Mouse (Mus musculus) urinary bladder, adult 18-20 months (tissue): ENCODE measurements around the gene Teddm3.
A peak's percentile ranks its signal among the peaks of the same experiment; 100 is the strongest.
"Not testable (repeated sequence)": the region's sequence is repeated elsewhere in the genome, so short reads cannot be mapped to it uniquely, and the experiment has no call there.

ENCODE experiments used
- DNase-seq, 2 experiments: peaks; one replicate each; pipeline ENCODE4 v3.0.0; 2022; ENCODE audit warnings: low spot score in 2 of 2, mixed read lengths in 2 of 2

Gene Teddm3

DNA sequence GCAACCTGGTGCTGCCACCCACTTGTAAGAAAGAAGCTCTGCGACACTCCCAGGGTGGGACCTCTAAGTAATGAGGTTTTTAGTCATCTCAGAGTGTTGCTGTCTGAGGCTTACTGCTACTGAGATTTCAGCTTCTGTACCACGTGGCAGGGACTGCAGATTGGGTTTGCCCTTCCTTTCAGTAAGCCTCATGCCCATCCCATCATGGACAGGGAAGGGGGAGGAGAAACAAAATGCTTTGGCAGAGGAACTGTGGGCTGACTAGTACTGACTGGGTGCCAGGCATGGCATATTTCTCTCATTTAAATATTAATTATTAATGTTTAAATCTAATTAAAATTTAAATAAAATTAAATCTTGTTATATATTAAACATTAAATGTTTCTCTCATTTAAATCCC, at the start of gene Teddm3:
Teddm3 (minus strand) TSS at position 101 of the 400 bp plus-strand sequence.
- DNase-seq, result not testable (repeated sequence)

DNA sequence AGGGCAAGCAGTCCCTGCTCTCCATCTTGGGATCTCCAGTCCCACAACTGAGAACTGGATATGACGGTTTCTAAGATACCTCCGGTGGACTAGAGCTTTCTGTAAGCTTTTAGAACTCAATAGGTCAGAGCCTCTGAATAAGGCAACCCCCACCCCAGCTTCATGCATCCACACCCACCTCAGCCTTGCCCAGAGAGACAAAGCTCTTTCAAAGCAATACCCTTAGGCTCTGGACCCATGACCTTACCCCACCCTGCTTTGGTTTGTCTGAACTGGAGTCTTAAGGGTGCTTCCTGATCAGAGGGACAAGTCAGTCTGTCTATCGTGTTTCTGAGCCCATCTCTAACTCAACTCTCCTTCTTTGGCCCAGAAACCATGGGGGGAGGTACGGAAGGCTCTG, 48.9 kb upstream of the Teddm3 start:
- DNase-seq, result no peak

DNA sequence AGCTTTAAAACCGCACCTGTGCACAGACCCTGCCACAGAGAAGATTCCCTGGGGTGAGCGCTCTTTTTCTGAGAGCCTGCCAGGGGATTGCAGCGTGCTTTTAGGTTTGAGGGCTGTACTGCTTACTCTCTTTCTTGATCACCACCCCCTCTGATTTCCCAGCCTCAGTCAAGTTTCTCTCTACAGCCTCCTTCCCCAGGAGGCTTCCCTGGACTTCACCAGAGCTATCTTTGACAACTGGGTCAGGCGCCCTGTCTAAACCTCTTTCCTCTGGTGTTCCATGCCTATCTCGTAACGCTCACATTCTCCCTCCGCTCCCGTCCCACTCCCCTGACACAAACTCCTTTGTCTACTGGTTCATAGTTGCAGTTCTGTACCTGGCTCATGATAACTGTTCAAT, 45.6 kb upstream of the Teddm3 start:
- no peak for DNase-seq

DNA sequence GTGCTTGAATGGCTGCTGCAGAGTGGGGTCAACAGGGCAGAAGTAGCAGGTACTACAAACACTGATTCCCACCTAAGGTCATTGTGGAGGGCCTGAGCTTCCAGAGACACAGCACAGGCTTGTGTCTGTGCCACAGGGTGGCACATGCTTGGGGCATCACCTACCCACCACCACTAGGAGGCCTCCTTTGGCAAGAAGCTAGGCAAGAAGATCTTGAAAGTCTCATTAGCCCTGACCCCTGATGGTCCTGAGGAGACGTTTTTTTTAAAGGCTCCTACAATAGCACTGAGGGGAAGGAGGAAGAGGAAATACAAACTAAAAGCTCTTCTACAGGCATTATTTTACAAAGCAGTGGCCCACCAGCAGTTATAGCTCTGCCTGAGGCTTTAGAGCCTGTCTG, 44.7 kb upstream of the Teddm3 start:
- DNase-seq, result no peak

DNA sequence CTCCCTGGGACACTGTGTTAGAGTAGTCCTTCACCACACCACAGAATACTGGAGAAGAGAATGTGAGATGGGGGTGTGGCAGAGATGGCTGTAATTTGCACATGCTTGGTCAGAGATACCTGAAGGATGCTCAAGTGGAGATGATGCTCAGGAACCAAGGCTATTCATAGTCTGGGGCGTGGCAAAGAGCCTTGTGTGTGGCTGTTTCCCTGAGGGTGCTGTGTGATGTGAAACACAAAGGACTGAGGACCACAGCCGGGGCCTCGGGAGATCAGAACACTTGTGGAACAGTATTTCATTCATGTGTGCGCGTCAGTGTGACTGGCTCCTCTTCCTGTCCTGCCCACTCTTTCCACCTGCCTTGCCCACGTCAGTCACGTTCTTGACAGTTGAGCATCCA, 44.2 kb upstream of the Teddm3 start:
- no peak for DNase-seq

DNA sequence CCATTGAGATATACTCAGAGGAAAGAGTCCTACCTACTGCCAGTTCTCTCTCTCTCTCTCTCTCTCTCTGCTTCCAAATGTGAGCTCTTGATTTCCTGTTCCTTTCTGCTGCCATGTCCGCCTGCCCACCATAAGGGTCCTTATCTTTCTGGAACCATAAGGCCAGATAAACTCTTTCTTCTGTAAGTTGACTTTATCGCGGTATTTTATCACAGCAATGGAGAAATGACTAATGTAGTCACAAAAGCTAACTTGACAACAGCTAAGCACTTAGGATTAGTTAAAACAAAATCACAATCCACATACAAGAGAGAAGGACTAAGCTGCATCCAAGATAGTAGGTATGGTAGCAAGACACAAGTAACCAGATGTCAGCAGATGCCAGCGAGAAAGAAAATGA, 43.7 kb upstream of the Teddm3 start:
- no peak for DNase-seq

DNA sequence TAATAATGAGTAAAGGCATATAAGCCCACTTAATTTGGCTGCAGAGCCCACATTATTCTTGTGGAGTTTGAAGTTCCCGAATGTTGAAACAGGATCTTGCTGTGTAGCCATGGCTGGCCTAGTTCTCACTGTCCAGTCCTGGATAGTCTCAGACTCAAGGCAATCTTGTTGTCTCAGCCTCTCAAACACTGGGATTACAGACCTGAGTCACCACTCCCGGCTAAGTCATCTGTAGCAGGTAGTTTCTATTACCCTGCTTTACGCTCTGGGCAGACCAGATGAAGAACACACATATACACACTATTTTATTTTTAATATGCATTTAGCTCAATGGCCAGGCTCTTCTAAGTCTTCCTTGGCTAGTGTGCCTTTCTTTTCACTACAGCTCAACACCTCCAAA, 42.8 kb upstream of the Teddm3 start:
- DNase-seq, result no peak

DNA sequence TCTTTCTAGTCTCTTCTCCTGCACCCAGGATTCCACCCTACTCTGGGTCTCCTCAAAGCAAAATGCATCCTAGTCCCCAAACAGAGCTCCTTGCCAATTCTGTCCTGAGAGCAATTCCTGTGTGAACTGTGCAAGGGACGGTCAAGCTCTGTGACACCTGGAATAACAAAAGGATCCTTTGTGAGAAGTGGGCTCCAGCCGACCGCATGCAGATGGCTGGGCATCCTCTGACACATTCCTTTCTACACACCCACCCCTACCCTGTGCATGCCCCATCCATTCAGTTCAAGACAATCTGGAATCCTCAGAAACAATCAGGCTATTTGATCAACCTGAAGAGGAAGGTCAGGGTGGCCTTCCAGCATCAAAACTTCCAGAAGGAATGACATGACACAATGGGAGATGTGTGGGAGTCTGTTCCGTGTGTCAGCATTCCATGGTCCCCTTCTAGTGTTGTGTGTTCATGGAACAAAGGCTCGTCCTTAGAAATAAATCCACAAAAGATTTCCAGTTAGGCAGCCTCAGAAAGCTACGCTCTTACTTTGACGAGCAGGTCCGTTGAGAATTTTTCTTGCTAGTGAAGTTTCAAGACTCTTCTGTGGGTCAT, 41.6 kb upstream of the Teddm3 start:
- no peak for DNase-seq

DNA sequence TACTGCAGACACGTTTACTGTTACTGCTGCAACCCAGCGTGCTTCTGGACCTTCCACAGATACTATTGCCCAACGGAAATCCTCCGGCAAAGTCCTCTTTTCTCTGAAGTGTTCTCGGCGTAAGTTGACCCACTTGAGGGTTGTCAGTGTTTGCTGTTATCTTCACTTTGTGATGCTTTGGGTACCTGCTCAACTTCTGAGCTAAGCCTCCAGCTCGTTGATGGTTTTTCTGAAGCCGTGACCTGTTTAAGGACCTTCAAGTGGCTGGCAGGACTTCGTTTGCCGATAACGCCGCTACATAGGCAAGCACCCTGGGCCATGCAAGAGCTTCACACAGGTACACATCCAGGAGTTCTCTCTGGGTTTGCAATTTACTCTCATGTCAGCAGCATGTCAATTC, 40.4 kb upstream of the Teddm3 start:
- DNase-seq, result no peak

DNA sequence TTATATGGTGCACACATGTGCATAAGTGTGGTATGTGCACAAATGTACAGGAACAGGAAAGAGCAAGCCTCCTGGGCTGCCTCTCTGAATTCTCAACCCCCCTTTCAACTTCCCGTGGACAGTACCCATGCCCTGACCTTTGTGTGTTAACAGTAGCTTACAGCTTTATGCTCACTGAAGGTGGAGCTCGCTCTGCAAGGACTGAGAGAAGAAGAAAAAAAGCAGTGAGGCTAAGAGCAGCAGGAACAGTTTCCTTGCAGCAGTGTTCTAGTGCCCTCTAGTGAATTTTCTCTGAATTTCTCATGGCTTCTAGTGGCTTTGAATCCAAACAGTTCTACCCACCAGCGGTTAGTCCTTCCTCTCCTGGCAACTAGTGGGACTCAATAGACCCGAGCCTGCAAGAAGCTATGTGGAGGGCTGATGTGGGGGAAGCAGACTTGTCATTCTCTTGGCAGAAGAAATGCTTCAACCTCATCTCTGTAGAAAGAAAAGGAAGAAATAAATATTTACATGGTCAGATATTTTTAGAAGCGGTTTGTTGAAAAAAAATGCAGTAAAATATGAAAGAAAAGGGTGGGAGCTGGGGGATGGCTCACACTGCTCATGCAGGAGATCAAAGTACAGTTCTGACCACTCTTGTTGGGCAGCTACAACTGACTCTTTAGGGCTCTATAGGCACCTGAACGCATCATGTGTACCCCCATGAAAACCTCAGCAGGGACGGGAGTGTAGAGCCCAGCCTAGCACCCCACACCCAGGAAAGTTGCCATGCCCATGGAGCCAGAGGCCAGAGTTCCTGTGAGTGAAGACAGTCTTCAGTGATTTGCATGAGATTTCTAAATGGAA, 38.9 kb upstream of the Teddm3 start:
- DNase-seq, result no peak

DNA sequence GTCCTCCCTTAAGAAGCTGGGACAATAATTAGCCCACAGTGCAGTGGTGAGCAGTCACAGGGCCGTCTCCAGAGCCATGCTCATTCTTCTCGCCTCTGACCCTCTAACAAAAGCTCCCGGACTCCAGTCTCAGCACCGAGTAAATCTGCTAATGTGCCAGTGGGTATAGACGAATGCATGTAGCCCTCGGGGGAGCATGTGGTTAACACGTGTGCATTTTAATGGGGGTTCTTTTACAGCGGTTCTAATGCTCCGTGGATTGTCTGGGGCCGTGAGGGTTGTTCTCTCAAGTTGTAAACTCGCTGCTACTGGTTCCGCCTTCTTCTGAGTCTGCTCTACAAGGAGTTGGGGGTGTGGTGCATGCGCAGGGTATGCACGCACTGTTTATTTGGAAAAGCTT, 37.8 kb upstream of the Teddm3 start:
- DNase-seq, result no peak

DNA sequence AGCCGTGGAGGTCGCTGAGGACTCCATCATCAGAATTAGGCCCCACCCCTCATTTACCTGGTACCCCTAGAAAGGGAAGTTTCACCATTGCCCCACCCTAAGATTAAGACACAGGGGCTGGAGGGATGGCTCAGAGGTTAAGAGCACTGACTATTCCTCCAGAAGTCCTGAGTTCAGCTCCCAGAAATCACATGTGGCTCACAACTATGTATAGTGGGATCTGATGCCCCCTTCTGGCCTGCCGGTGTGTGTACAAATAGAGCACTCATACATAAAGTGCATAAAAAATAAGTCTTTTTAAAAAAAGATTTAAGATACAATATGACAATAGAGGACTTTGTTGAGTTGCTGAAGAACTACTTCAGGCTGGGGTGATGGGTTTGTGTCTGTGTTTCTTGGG, 34.5 kb upstream of the Teddm3 start:
- DNase-seq, result no peak

DNA sequence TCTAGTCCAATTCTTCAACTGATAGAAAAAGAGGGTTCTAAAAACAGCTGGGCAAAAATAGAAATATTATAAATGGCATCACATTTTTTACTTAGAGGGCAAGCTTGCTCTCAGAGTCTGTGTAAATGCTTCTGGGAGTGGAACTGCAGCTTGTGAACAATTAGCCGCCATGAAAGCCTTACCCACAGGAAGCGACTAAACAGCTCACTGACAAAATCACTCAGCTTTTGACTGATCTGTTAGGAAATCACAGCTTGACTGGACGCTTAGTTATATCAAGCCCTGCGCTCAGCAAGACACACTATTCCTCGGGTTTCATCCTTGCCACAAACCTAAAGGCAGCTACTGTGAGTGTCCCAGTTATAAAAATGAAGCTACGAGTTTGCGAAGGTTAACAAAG, 33.8 kb upstream of the Teddm3 start:
- DNase-seq, result no peak

DNA sequence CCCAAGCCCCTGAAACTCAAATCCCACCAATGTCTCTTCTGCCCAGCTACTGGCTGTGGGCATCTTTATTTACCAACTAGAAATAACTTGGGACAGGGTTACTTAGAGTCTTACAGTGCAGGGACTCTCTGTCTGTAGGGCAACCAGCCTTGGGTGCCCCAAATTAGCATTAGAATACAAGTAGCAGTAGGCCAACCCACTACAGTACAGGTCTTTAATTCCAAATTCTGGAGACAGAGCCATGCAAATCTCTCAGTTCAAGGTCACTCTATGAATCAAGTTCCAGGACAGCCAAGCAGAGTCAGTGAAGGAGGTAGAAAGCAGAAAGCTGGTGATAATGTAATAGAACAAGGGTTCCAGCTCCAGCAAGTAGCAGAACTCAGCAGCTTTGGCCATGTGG, 30.9 kb upstream of the Teddm3 start:
- DNase-seq, result no peak

DNA sequence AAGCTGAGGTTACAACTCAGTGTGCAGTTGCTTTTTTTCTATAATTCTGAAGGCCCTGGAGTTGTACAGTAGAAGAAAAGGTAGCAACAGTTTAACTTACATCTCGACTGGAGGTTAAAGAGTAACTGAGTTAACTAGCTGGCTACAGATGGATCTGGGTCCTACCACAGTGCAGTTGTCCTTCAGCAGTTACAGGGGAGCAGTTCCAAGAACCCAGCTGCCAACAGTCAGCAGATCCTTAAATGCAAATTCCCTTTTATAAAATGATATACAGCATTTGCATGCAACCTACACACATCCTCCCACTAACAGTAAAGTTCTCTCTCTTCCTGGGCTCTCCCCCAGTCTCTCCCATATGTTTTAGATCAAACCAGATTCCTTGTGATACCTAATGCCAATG, 28.3 kb upstream of the Teddm3 start:
- DNase-seq, result no peak

DNA sequence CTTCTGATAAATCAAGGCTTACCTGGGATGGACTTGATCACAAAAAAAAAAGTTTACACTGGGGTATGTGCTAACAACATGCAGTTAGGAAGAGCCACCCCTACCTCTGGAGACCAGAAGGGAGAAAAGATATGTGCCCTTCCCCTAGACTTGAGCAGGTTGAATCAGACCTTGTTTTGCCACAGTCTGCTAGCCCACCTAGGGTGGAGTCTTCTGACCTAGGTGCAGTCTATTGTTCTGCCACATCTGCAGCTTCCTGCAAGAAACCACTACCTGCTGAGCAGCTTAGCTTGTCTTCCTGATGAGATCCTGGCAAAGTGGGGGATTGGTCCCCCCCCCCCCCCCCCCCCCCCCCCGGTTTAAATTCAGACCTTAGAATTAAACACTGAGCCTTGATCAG, 21.4 kb upstream of the Teddm3 start:
- no peak for DNase-seq

DNA sequence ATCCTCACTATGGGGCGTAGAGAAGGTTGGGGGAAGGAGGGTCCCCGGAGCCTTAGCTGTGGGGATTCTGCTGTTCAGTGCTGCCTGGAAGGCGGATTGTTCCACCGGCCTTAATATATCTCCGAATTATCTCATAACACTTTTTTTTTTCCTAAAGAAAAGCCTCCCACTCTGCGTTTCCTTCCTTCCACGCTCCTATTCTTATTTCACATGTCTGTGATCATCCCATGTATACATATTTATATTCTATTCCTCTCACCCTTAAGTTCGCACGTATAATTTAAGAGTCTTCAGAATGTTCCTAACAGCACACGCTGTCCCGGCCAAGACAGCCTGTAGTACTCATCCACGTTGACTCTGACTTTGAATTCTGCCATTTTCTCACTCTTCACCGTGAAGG, 14.9 kb upstream of the Teddm3 start:
- no peak for DNase-seq

DNA sequence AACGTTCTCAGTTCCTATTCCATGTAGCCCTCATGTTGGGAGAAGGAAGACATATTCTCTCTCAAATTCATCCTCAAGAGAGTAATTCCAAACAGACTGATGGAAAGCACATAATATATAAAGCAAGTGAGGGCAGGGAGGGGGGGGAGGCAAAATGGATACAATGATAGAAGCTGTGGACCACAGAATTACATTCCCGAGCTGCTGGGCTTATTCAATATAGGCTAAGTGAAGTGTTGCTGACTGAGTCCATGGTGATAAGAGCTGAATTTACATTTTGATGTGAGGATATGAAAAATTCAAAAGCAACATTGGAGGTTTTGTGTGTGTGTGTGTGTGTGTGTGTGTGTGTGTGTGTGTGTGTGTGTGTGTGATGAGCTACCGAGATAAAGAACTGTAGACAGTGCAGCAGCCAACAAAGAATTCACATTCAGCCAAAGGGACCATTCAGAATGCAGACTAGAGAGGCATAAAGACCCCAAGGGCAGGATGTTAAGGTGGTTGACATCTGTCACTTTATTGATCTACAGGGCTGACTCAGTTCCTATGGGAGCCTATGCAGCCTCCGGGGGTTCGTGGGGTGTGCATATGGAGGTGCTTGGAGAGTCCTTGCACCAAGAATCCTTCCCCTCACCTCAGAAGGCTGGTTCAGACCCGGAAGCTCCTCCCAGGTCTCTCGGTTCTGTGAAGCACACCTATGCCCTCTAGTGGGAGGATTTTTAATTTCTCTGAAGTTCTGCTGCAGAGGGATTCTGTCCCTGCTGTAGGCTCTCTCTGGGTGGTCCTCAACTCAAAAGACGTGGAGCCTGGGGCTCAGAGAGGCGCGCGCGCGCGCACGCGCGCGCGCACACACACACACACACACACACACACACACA, 11.8 kb upstream of the Teddm3 start:
- peak in 1 of 2 experiments; percentile 6 for DNase-seq

DNA sequence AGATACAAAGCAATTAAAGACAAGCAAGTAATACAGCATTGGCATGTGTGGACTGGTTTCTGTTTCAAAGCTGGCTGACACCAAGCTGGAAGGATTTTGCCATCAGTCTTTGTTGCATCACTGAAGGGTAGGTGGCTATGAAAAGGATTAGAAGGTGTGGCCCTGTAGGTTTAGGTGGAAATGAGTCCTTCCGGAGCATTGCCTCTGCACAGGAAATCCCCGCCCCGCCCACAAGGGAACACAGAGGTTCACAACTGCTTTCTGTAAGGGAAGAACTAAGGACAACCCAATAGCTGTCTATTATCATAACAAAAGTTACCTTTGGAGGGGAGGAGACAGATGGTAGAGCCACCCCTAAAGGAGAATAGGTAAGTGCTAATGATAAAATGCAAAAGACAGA, 9.6 kb upstream of the Teddm3 start:
- DNase-seq, result not testable (repeated sequence)

DNA sequence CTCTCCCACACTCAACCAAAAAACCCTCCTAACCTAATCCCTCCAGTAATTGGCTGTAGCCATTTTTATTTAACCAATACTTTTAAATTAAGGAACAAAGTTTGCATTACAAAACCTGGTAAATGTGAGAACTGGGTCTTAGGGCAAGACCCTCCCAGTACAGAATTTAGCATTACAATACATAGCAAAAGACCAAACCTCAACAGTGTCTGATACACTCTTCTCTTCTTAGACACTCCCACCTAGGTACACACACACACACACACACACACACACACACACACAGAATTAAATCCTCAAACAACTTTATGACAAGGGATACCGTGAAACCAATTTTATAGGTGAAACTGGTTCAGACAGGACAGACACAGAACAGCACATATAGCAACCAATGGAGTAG, 5.4 kb upstream of the Teddm3 start:
- not testable (repeated sequence) for DNase-seq

DNA sequence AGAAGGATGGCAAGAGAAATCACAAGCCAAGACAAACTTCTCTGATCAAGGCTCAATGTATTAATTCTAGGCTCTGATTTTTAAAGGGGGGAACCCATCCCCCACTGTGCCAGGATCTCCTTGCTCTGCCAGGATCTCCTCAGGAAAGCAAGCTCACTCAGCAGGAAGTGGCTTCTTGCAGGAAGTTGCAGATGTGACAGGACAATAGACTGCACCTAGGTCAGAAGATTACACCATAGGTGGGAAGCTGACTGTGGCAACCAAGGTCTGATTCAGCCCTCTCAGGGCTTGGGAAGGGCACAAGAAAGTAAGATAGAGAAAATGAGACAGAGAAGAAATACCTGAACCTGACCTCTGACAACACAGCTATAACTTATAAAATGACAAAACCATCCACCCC, 2.5 kb upstream of the Teddm3 start:
- DNase-seq, result not testable (repeated sequence)

DNA sequence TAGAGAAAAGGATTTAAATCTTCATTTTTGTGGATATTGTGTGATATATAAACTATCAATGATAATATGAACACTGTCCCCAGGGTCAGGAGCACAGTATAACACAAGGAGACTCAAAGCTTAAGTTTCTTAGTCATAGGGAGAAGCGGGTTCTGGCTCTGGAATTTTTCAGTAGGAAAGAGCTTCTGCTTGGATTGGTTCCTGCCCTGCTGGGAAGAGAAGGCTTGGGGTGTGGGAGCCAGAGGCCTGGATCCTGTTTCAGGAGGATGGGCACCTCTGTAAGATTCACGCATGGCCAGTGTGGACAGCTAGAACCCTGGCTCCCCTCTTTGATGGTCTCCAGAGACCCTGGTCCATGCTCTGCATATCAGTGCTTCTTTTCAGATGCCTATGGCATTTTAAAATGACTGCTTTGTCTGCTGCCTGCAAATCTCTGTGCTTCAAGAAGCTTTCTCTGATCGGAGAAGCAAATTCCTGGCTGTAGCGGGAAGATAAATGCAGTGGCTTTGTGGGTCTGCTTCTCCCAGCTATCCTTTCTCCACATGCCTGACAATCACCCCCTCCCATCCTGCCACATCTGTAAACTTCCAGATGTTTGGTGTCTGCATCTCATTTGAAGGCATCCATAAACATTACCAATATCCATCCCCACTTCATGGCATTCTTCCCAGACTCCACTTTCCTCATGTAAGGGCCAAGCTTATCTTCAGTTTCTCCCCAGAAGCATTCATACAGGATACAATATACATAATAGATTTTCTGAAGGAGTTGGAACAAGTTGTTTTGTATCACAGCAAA, 2.0 kb downstream of the Teddm3 start:
- DNase-seq, result no peak
